Mouse (Mus musculus): ENCODE measurements around the gene Ptges3l. TPM values are rescaled to one million over a fixed set of nuclear protein-coding genes. Genes with fewer than 3 reads are reported as not detected.
"Not testable (repeated sequence)": the region's sequence is repeated elsewhere in the genome, so short reads cannot be mapped to it uniquely, and the experiment has no call there.

Ptges3l gene
- total and polyA plus RNA-seq, 2 experiments from 2014 or later, result 1.8 to 2.4 TPM

GRCm38 (mm10) chr11:101468731-101469130 is 43.6 kb upstream of the Ptges3l start:
- peak overlapping the region; percentile 74 for H3K9ac ChIP-seq
- H3K27ac ChIP-seq (ENCODE audit: low read depth, low read length), result peak overlapping the region; percentile 78; the same call in 1 of the 2 replicates
- peaks cover 11% of the 10 kb centered on the region for H3K4me1 ChIP-seq (ENCODE audit: insufficient read depth)
- H3K4me2 ChIP-seq (ENCODE audit: low read depth), result peak overlapping the region; percentile 85
- peaks cover 16% of the 10 kb centered on the region for H3K36me3 ChIP-seq (ENCODE audit: insufficient read depth)
- no peaks in the 10 kb centered on the region for H3K9me3 ChIP-seq (ENCODE audit: low read length)
- WGBS, result 3% methylated on average over 13 of the region's 13 CpGs
- ATAC-seq, result no peak
- no peaks in the 10 kb centered on the region for H3K27me3 ChIP-seq (ENCODE audit: insufficient read depth, low read length)
- H3K4me3 ChIP-seq (ENCODE audit: low read depth, low read length), result peak overlapping the region; percentile 70
- DNase-seq, result no peak
- no peak for TF ChIP-seq CTCF (IDR thresholded peaks at IDR 0.05; ENCODE audit: low read depth)

GRCm38 (mm10) chr11:101468263-101468688 is 43.1 kb upstream of the Ptges3l start:
- no peaks in the 10 kb centered on the region for H3K27me3 ChIP-seq (ENCODE audit: insufficient read depth, low read length)
- peak overlapping the region; percentile 78 for H3K27ac ChIP-seq (ENCODE audit: low read depth, low read length)
- H3K36me3 ChIP-seq (ENCODE audit: insufficient read depth), result peaks cover 16% of the 10 kb centered on the region
- peak; percentile 21 for ATAC-seq
- DNase-seq, result peak; percentile 53
- peak overlapping the region; percentile 70 for H3K4me3 ChIP-seq (ENCODE audit: low read depth, low read length)
- no peak for TF ChIP-seq CTCF (IDR thresholded peaks at IDR 0.05; ENCODE audit: low read depth)
- H3K4me2 ChIP-seq (ENCODE audit: low read depth), result peak overlapping the region; percentile 85
- peak overlapping the region; percentile 74 for H3K9ac ChIP-seq
- no peaks in the 10 kb centered on the region for H3K9me3 ChIP-seq (ENCODE audit: low read length)
- under 1% methylated on average over 26 of the region's 31 CpGs for WGBS
- H3K4me1 ChIP-seq (ENCODE audit: insufficient read depth), result peaks cover 14% of the 10 kb centered on the region

- Histone ChIP-seq H3K4me3 (ENCODE audit: low read depth, low read length) (peak overlapping the region; percentile 70), H3K4me1 (ENCODE audit: insufficient read depth) (peaks cover 14% of the 10 kb centered on the region), H3K36me3 (ENCODE audit: insufficient read depth) (peaks cover 16% of the 10 kb centered on the region), H3K9ac (peak overlapping the region; percentile 74), H3K27me3 (ENCODE audit: insufficient read depth, low read length) (no peaks in the 10 kb centered on the region), H3K4me2 (ENCODE audit: low read depth) (peak overlapping the region; percentile 85), H3K9me3 (ENCODE audit: low read length) (no peaks in the 10 kb centered on the region), H3K27ac (ENCODE audit: low read depth, low read length) (peak overlapping the region; percentile 78)
- peak; percentile 83 for DNase-seq
- peak; percentile 66 for ATAC-seq
- 2% methylated on average over 54 of the region's 54 CpGs for WGBS
- peak; percentile 71 for TF ChIP-seq CTCF (IDR thresholded peaks at IDR 0.05; ENCODE audit: low read depth)
These were observed 42.5 kb upstream of the Ptges3l start for GRCm38 (mm10) chr11:101467477-101468262.

GRCm38 (mm10) chr11:101466552-101466950 is 41.4 kb upstream of the Ptges3l start:
- not testable (repeated sequence) for DNase-seq; H3K27me3 ChIP-seq (ENCODE audit: insufficient read depth, low read length); H3K9me3 ChIP-seq (ENCODE audit: low read length); H3K27ac ChIP-seq (ENCODE audit: low read depth, low read length); ATAC-seq; H3K9ac ChIP-seq
- peaks cover 20% of the 10 kb centered on the region for H3K36me3 ChIP-seq (ENCODE audit: insufficient read depth)
- peak overlapping the region; percentile 85 for H3K4me2 ChIP-seq (ENCODE audit: low read depth)
- H3K4me1 ChIP-seq (ENCODE audit: insufficient read depth), result peaks cover 14% of the 10 kb centered on the region
- peak overlapping the region; percentile 78 for H3K4me3 ChIP-seq (ENCODE audit: low read depth, low read length)
- WGBS, result 53% methylated on average over 5 of the region's 5 CpGs

GRCm38 (mm10) chr11:101465869-101466551 is 40.9 kb upstream of the Ptges3l start, which contains the start of gene Vat1:
Gene Vat1, minus strand, starts transcription at chr11:101466230.
- peaks cover 22% of the 10 kb centered on the region for H3K36me3 ChIP-seq (ENCODE audit: insufficient read depth)
- peak within 1 kb of the TSS; percentile 70 for H3K9ac ChIP-seq
- no peaks in the 10 kb centered on the region for H3K27me3 ChIP-seq (ENCODE audit: insufficient read depth, low read length)
- peak; percentile 65 for ATAC-seq
- H3K4me1 ChIP-seq (ENCODE audit: insufficient read depth), result peaks cover 14% of the 10 kb centered on the region
- H3K4me2 ChIP-seq (ENCODE audit: low read depth), result peak within 1 kb of the TSS; percentile 85
- peak within 1 kb of the TSS; percentile 78 for H3K4me3 ChIP-seq (ENCODE audit: low read depth, low read length)
- DNase-seq, result peak; percentile 81
- 1% methylated on average over 53 of the region's 60 CpGs for WGBS
- no peak for TF ChIP-seq CTCF (IDR thresholded peaks at IDR 0.05; ENCODE audit: low read depth)
- H3K27ac ChIP-seq (ENCODE audit: low read depth, low read length), result peak within 1 kb of the TSS; percentile 78
- H3K9me3 ChIP-seq (ENCODE audit: low read length), result no peaks in the 10 kb centered on the region

GRCm38 (mm10) chr11:101465101-101465868 is 40.2 kb upstream of the Ptges3l start:
- Histone ChIP-seq H3K4me1 (ENCODE audit: insufficient read depth) (peaks cover 14% of the 10 kb centered on the region), H3K4me2 (ENCODE audit: low read depth) (peak overlapping the region; percentile 85), H3K36me3 (ENCODE audit: insufficient read depth) (peaks cover 22% of the 10 kb centered on the region), H3K27me3 (ENCODE audit: insufficient read depth, low read length) (no peaks in the 10 kb centered on the region), H3K27ac (ENCODE audit: low read depth, low read length) (peak overlapping the region; percentile 78), H3K9me3 (ENCODE audit: low read length) (no peaks in the 10 kb centered on the region), H3K9ac (peak overlapping the region; percentile 70), H3K4me3 (ENCODE audit: low read depth, low read length) (peak overlapping the region; percentile 78)
- WGBS, result 3% methylated on average over 51 of the region's 51 CpGs
- TF ChIP-seq CTCF (IDR thresholded peaks at IDR 0.05; ENCODE audit: low read depth), result peak; percentile 50
- ATAC-seq (peak; percentile 61), DNase-seq (peak; percentile 82)
